Mouse (Mus musculus): Measurements from ENCODE around the gene Il6ra. TPM values are rescaled to one million over a fixed set of nuclear protein-coding genes. Genes with fewer than 3 reads are reported as not detected.

Gene Il6ra
- 1 to 10 TPM; 3.6 to 4.7 TPM for total RNA-seq (2021)
- long read RNA-seq, experiment 1, result 0 reads
- long read RNA-seq, experiment 2, full-length matches to known transcripts, result 1 of 1 reads
- long read RNA-seq, experiment 2, partial matches to known transcripts, result 0 of 1 reads
- long read RNA-seq, experiment 2, other reads (novel, unspliced or antisense), result 0 of 1 reads

GRCm38 (mm10) chr3:89912543-89913391 is at the start of gene Il6ra:
Gene Il6ra (minus strand): TSS chr3:89913196.
- DNase-seq (ENCODE audit: low spot score in 2 of 2), result peak; percentile 78 to 88
- intact Hi-C loops (cut with DNase I), result loop anchor here (5.0 kb wide), 1 partner anchor 35 kb away; no protein-coding TSS in a partner anchor

- intact Hi-C loops (cut with DNase I), result loop anchor here (5.0 kb wide), 1 partner anchor 35 kb away; the partner anchor contains the start of gene Hax1
- DNase-seq (ENCODE audit: low spot score in 2 of 2), result peak in 1 of 2 experiments; percentile 34
Observed at GRCm38 (mm10) chr3:89962059-89962750, 49.2 kb upstream of the Il6ra start.

GRCm38 (mm10) chr3:89961436-89961835 is 48.4 kb upstream of the Il6ra start:
- DNase-seq (ENCODE audit: low spot score in 2 of 2), result no peak
- intact Hi-C loops (cut with DNase I), result loop anchor here (5.0 kb wide), 1 partner anchor 36 kb away; the partner anchor contains the start of gene Hax1

DNA sequence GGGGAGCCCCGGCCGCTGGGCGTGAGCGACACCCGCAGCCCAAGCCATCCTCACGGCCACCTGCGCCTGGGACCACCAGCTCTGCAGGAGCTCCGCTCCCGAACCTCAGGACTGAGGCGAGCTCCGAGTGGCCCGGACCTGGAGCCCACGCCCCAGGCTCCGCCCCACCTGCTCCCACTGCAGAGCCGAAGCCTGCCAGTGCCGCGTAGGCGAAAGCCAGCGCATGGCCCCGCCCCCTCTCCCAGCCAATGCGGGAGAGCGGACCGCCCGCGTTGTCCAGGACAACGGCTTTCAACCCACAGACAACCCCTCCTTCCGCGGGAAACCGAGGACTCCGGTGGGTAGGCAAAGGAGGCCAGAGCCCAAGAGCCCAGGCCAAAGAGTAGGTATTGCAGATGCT is 47.5 kb upstream of the Il6ra start:
- intact Hi-C loops (cut with DNase I), result loop anchor here (5.0 kb wide), 1 partner anchor 37 kb away; the partner anchor contains the start of gene Hax1
- DNase-seq (ENCODE audit: low spot score in 2 of 2), result peak; percentile 96 to 97

DNA sequence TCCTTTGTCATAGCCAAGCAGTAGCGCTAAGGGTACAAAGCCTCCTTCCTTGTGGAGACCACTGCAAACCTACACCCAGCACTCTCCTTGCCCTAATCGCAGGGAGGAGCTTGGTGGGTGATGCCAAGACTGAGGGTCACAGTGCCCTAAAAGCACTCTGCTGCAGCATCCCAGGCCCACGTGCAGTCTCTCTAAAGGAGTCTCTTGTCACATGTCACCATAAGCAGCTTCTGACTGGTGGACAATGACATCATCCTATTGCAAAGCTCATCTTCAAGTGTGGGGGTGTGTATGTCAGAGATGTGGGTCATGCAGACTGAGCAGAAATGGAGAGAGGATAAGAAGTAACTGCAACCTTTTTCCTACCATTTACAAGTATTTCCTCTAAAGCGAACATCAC is 46.4 kb upstream of the Il6ra start:
- DNase-seq (ENCODE audit: low spot score in 2 of 2), result peak; percentile 69 to 91
- intact Hi-C loops (cut with DNase I), result no loop called here

DNA sequence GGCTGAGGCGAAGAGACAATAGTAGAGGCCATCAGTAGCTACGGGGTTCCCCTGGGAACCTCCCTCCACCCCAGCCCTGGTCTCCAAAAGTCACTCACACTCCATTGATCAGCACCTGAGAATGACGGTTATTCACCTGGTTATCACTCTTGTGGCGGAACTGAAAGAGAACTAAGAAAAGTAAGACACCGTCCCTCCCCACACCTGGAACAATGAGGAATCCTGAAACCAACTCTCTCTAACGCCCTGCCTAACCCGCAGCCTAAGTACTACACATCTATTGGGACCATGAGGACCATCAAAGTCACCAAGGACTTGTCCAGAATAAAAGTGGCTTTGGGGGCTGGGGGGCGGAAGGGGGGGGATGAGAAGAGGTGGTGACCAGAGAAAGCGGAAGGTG is 44.9 kb upstream of the Il6ra start:
- intact Hi-C loops (cut with DNase I), result no loop called here

DNA sequence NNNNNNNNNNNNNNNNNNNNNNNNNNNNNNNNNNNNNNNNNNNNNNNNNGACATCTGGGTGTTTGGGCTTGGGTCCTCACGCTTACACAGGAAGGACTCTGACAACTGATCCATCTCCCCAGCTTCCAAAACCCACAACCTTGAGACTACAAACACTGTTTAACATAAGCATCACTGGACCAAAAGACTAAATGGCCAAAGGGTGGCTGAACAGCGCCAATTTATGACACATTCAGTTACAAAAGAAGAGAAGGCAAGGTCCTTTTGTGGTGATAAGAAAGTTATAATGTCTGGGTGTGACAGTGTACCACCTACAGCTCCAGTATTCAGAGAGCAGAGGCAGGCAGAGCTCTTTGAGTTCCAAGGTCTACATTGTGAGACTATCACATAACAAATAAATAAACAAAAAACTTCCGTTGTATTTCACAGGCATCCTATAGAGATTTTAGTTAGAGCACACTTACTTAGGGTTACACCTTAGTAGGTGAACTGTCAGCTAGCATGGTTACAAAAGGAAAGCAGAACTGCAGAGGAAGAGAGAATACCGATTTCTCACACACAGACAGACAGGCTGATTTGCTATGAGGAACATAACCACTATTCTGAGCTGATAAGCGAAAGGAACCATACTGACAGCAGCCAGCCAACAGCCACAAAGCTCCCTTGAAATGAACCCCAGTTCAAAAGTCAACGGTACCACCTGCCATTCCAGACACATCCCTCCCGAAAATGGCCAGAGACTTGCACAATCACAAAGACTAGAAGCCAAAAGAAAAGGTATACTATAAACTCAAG is 43.4 kb upstream of the Il6ra start:
- intact Hi-C loops (cut with DNase I), result no loop called here

More for the DNA sequence above, 44.9 kb upstream of the Il6ra start:
- DNase-seq (ENCODE audit: low spot score in 2 of 2), result no peak

GRCm38 (mm10) chr3:89953420-89953819 is 40.4 kb upstream of the Il6ra start:
- intact Hi-C loops (cut with DNase I), result loop anchor here (5.0 kb wide), 1 partner anchor 124 kb away; no protein-coding TSS in a partner anchor
- peak; percentile 84 to 88 for DNase-seq (ENCODE audit: low spot score in 2 of 2)

More for the DNA sequence above, 43.4 kb upstream of the Il6ra start:
- DNase-seq (ENCODE audit: low spot score in 2 of 2), result no peak

GRCm38 (mm10) chr3:89948655-89949054 is 35.7 kb upstream of the Il6ra start:
- peak; percentile 72 to 76 for DNase-seq (ENCODE audit: low spot score in 2 of 2)
- intact Hi-C loops (cut with DNase I), result no loop called here

- DNase-seq (ENCODE audit: low spot score in 2 of 2), result no peak
- intact Hi-C loops (cut with DNase I), result no loop called here
Observed at GRCm38 (mm10) chr3:89948021-89948420, 35.0 kb upstream of the Il6ra start.

DNA sequence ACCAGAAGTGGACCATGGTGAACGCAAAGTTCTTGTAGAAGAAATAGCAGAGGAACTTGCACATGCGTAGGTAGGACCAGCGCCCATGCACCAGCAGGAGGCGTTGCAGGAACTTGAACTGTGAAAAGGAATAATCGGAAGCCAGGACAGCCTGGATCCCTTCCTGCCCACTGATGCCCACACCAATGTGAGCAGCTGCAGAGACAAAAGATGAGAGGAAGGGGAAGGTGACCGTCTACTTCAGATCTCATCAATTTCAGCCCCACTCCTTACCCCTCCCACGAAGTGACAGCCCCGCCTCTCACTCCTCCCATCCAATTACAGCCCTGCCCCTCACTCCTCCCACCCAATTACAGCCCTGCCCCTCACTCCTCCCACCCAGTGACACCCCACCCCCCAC is 32.0 kb upstream of the Il6ra start:
- no peak for DNase-seq (ENCODE audit: low spot score in 2 of 2)
- intact Hi-C loops (cut with DNase I), result no loop called here

DNA sequence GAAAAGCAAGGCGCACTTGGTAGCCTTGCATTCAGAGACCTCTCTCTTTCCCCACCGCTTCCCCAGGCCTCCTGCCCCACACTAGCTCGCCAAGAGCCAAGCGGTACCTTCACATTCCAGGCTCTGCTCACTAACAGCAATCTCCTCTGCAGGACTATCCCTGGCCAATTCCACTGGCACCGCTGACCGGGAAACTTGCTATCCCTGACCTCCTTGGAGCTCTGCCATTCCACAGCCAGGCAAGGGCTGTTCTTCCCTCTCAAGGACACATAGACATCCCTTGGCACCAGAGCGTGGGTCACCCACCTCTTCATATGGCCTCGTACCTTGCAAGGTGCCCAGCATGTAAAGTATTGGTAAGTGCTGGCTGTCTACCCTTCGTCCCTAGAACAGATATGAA is 29.9 kb upstream of the Il6ra start:
- DNase-seq (ENCODE audit: low spot score in 2 of 2), result no peak
- intact Hi-C loops (cut with DNase I), result no loop called here

- intact Hi-C loops (cut with DNase I), result no loop called here
- no peak for DNase-seq (ENCODE audit: low spot score in 2 of 2)
Observed at GRCm38 (mm10) chr3:89936495-89936894, 23.5 kb upstream of the Il6ra start.

GRCm38 (mm10) chr3:89932925-89933324 is 19.9 kb upstream of the Il6ra start:
- intact Hi-C loops (cut with DNase I), result no loop called here
- DNase-seq (ENCODE audit: low spot score in 2 of 2), result no peak

DNA sequence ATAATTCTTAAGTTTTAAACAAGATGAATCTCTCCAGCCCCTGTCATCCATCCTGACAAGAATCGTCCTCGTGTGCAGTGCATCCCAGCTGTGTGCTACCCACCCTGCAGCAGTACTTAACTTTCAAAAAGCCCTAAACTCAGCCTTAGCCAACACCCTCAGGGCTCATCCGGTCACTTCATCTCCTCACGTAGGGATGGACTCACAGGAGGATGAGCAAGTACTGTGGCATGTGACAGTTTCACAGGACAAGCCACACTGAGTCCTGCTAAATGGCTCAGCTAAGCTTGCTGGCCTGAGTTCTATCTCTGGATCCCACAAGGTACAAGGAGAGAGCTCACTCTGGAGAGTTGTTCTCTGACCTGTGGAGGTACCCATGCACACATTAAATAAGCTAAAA is 16.0 kb upstream of the Il6ra start:
- intact Hi-C loops (cut with DNase I), result no loop called here

DNA sequence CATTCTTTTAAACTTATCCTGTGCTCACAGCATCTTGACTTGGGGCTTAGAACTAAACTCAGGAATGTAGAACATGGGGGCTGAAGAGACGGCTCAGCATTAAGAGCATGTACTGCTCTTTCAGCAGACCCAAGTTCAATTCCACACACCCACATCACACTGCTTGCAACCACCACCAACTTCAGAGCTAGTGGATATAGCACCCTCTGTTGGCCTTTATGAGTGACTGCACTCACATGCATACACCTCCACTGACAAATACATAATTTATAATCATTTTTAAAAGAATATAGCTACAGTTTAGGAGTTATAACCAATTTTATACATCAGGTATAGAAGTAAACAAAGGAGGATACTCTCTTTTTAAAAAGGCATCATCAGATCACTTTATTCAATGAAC is 13.4 kb upstream of the Il6ra start:
- DNase-seq (ENCODE audit: low spot score in 2 of 2), result no peak
- intact Hi-C loops (cut with DNase I), result no loop called here

More for the DNA sequence above, 16.0 kb upstream of the Il6ra start:
- no peak for DNase-seq (ENCODE audit: low spot score in 2 of 2)

GRCm38 (mm10) chr3:89920711-89921110 is 7.7 kb upstream of the Il6ra start:
- intact Hi-C loops (cut with DNase I), result no loop called here
- no peak for DNase-seq (ENCODE audit: low spot score in 2 of 2)

GRCm38 (mm10) chr3:89917408-89917807 is 4.4 kb upstream of the Il6ra start:
- intact Hi-C loops (cut with DNase I), result no loop called here

DNA sequence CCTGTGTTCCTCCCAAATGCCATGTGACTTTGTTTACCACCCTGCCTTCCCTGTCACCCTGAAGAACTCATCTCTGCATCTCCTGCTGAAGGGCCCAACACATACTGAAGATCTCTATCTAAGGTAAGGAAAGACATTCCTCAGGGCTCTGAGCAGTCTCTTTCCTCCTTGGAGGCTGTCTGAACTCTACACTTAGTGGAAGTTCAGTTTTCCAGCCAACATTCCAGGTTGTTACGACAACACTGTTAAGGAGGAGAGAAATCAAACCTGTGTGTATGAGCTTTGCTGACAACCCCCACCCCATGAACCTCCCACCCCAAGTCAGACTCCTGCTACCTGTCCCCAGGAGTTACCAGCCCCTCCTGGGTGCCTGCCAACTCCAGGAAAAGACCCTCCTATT is 3.6 kb upstream of the Il6ra start:
- intact Hi-C loops (cut with DNase I), result no loop called here
- DNase-seq (ENCODE audit: low spot score in 2 of 2), result no peak

More at GRCm38 (mm10) chr3:89917408-89917807, 4.4 kb upstream of the Il6ra start:
- DNase-seq (ENCODE audit: low spot score in 2 of 2), result no peak

Data from left cerebral cortex, postnatal 14 days (tissue).